Mouse (Mus musculus) myocyte (in vitro differentiated cells): ENCODE results near the gene Ptpn9. TPM values are rescaled to one million over a fixed set of nuclear protein-coding genes. Genes with fewer than 3 reads are reported as not detected.
"Not testable (repeated sequence)": the region's sequence is repeated elsewhere in the genome, so short reads cannot be mapped to it uniquely, and the experiment has no call there.

Experiments used
- H3K27me3 ChIP-seq: one replicate; pipeline ENCODE4 v1.6.1; 2011; ENCODE audit not compliant: control insufficient read depth, insufficient read depth, insufficient read length
- H3K36me3 ChIP-seq: one replicate; pipeline ENCODE4 v1.6.1; 2011; ENCODE audit not compliant: control insufficient read depth, insufficient read depth
- H3K4me2 ChIP-seq: one replicate; pipeline ENCODE4 v1.6.1; 2011; ENCODE audit warnings: low read depth, control low read depth
- H3K4me3 ChIP-seq: one replicate; pipeline ENCODE4 v1.5.1; 2011; ENCODE audit warnings: mild to moderate bottlenecking, control low read depth, moderate library complexity
- H3K79me2 ChIP-seq: one replicate; pipeline ENCODE4 v1.6.1; 2011; ENCODE audit not compliant: control insufficient read depth, insufficient read depth
- H3ac ChIP-seq: one replicate; pipeline ENCODE4 v1.6.1; 2011; ENCODE audit not compliant: control insufficient read depth, insufficient read length
- CEBPB ChIP-seq: IDR thresholded peaks from 2 replicates; pipeline ENCODE4 v1.6.1; 2011; ENCODE audit warnings: mild to moderate bottlenecking, moderate library complexity; ENCODE audit not compliant: poor library complexity, insufficient read depth, severe bottlenecking
- E2F4 ChIP-seq: IDR thresholded peaks from one replicate; pipeline ENCODE4 v1.6.1; 2011; ENCODE audit warnings: mild to moderate bottlenecking, control low read depth, moderate library complexity; ENCODE audit not compliant: insufficient read depth
- MAX ChIP-seq: IDR thresholded peaks from one replicate; pipeline ENCODE4 v1.6.1; 2011; ENCODE audit warnings: low read depth, mild to moderate bottlenecking, control low read depth
- MYOD1 ChIP-seq, 3 experiments: IDR thresholded peaks; one replicate each; pipeline ENCODE4 v1.6.1; 2011; ENCODE audit warnings: control low read depth in 2 of 3, low read depth in 2 of 3, mild to moderate bottlenecking in 2 of 3, moderate library complexity in 1 of 3; ENCODE audit not compliant: insufficient read length in 2 of 3, control insufficient read depth in 1 of 3
- MYOG ChIP-seq, 3 experiments: IDR thresholded peaks; one replicate each; pipeline ENCODE4 v1.6.1; 2011; ENCODE audit warnings: control low read depth in 2 of 3, low read depth in 2 of 3, mild to moderate bottlenecking in 2 of 3; ENCODE audit not compliant: insufficient read length in 2 of 3, control insufficient read depth in 1 of 3, insufficient read depth in 1 of 3
- POLR2A ChIP-seq: IDR thresholded peaks from one replicate; pipeline ENCODE4 v1.6.1; 2011; ENCODE audit warnings: low read depth, mild to moderate bottlenecking, control low read depth, moderate library complexity; ENCODE audit not compliant: insufficient read length
- POLR2AphosphoS2 ChIP-seq: IDR thresholded peaks from one replicate; pipeline ENCODE4 v1.6.1; 2011; ENCODE audit warnings: low read depth, control low read depth; ENCODE audit not compliant: insufficient read length
- REST ChIP-seq: IDR thresholded peaks from one replicate; pipeline ENCODE4 v1.6.1; 2011; ENCODE audit warnings: mild to moderate bottlenecking, control low read depth, moderate library complexity; ENCODE audit not compliant: insufficient read depth, insufficient read length
- SRF ChIP-seq: IDR thresholded peaks from one replicate; pipeline ENCODE4 v1.6.1; 2011; ENCODE audit warnings: low read depth; ENCODE audit not compliant: control insufficient read depth, insufficient read length
- TCF12 ChIP-seq: IDR thresholded peaks from one replicate; pipeline ENCODE4 v1.6.1; 2011; ENCODE audit warnings: mild to moderate bottlenecking, control low read depth; ENCODE audit not compliant: poor library complexity, insufficient read depth, severe bottlenecking
- TCF3 ChIP-seq: IDR thresholded peaks from one replicate; pipeline ENCODE4 v1.6.1; 2011; ENCODE audit warnings: low read depth, control low read depth; ENCODE audit not compliant: insufficient read length
- USF1 ChIP-seq: IDR thresholded peaks from one replicate; pipeline ENCODE4 v1.6.1; 2011; ENCODE audit warnings: low read depth, mild to moderate bottlenecking, control low read depth, moderate library complexity
- polyA plus RNA-seq: library from polyadenylated mRNA; unstranded; fragments of >200 nt; fragmentation: generic; extraction: Trizol; gene quantifications from one replicate; pipeline ENCODE4 v1.2.1, GENCODE M21; 2012; ENCODE audit warnings: missing spikeins

Ptpn9 gene
- 16.1 TPM for polyA plus RNA-seq

DNA sequence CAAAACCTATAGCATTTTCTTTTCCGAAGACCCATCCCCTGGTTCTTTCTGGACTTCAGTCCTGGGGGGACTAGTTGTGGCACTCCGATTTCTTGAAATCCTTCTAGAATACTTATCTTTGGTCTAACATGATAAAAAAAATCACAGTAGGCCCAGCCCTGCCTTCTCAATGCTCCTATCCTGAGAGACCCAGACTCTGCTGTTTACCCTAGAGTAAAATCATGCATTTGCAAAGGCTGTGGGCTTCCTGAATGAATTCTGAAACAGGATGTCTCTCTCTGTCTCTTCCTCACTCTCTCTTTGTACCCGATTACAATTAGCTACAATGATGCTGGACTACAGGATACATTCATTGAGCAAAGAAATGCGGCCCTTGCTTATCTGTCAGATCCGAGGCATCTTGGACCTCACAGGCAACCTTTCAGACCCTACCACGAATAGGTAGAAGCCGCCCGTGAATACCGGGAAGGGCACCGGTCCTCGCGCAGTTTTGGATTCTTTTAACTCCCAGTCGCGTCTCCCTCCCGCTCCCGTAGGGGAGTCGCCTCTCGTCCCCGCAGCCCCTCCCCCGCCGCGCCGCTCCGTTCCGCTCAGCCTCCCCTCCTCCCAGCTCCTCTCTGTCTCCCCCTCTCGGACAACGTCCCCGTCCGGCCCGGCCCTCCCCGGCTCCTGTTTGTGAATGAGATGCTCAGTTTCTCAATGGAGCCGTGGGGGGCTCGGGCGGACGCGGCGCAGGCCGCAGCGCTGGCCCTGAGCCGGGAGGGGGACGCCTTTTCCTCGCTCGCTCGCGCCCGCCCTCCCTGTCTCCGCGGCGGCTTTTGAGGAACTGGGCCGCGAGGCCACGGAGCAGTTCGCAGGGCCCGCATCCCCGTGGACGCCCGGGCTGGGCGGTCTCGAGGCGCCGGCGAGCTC lies at the start of gene Ptpn9:
Gene Ptpn9 (plus strand): TSS at position 638 of the 912 bp plus-strand sequence.
- H3K79me2 ChIP-seq, result peaks cover 36% of the 10 kb centered on the region
- H3K4me3 ChIP-seq, result peak within 1 kb of the TSS; percentile 60
- H3ac ChIP-seq, result peak within 1 kb of the TSS; percentile 97
- no peaks in the 10 kb centered on the region for H3K36me3 ChIP-seq
- H3K27me3 ChIP-seq, result no peaks in the 10 kb centered on the region
- TF ChIP-seq MYOG (IDR thresholded peaks at IDR 0.05; ENCODE audit: control insufficient read depth in 1 of 3, insufficient read depth in 1 of 3, insufficient read length in 2 of 3, low read depth in 2 of 3) (peak in 1 of 3 experiments; percentile 10), USF1 (no peak), POLR2A (peak; percentile 58)
- peak within 1 kb of the TSS; percentile 85 for H3K4me2 ChIP-seq

DNA sequence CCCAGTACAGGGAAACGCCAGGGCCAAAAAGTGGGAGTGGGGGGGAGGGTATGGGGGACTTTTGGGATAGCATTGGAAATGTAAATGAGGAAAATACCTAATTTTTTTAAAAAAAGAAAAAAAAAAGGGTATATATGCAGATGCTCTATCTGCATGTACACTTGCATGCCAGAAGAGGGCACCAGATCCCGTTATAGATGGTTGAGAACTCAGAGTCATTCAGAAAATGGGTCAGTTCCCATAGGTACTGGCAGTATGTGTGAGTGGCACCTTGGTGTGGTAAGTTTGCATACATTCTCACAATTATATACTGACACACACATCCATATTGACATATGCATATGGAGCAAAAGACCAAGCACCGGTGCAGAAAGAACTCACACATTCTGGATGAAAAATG lies 47.2 kb upstream of the Ptpn9 start:
- not testable (repeated sequence) for H3K36me3 ChIP-seq, H3K27me3 ChIP-seq, H3ac ChIP-seq, H3K4me3 ChIP-seq, H3K79me2 ChIP-seq, H3K4me2 ChIP-seq

- H3K27me3 ChIP-seq, H3K4me3 ChIP-seq, H3K4me2 ChIP-seq: not testable (repeated sequence)
Measured at GRCm38 (mm10) chr9:56948699-56949098, 46.0 kb upstream of the Ptpn9 start.

GRCm38 (mm10) chr9:56949767-56950166 lies 45.0 kb upstream of the Ptpn9 start:
- H3K4me3 ChIP-seq, result peak overlapping the region; percentile 60
- no peaks in the 10 kb centered on the region for H3K36me3 ChIP-seq
- H3K27me3 ChIP-seq, result no peaks in the 10 kb centered on the region
- peak overlapping the region; percentile 54 for H3ac ChIP-seq
- TF ChIP-seq TCF12 (no peak), MYOG (IDR thresholded peaks at IDR 0.05; ENCODE audit: control insufficient read depth in 1 of 3, insufficient read depth in 1 of 3, insufficient read length in 2 of 3, low read depth in 2 of 3) (no peak), REST (no peak), SRF (no peak), CEBPB (no peak), MYOD1 (IDR thresholded peaks at IDR 0.05; ENCODE audit: control insufficient read depth in 1 of 3, insufficient read length in 2 of 3, low read depth in 2 of 3) (no peak), E2F4 (no peak), MAX (no peak), TCF3 (no peak), USF1 (no peak), POLR2AphosphoS2 (no peak), POLR2A (no peak)
- H3K79me2 ChIP-seq, result no peaks in the 10 kb centered on the region
- peak overlapping the region; percentile 73 for H3K4me2 ChIP-seq

More at GRCm38 (mm10) chr9:56948699-56949098, 46.0 kb upstream of the Ptpn9 start:
- H3ac ChIP-seq, H3K79me2 ChIP-seq, H3K36me3 ChIP-seq: not testable (repeated sequence)

DNA sequence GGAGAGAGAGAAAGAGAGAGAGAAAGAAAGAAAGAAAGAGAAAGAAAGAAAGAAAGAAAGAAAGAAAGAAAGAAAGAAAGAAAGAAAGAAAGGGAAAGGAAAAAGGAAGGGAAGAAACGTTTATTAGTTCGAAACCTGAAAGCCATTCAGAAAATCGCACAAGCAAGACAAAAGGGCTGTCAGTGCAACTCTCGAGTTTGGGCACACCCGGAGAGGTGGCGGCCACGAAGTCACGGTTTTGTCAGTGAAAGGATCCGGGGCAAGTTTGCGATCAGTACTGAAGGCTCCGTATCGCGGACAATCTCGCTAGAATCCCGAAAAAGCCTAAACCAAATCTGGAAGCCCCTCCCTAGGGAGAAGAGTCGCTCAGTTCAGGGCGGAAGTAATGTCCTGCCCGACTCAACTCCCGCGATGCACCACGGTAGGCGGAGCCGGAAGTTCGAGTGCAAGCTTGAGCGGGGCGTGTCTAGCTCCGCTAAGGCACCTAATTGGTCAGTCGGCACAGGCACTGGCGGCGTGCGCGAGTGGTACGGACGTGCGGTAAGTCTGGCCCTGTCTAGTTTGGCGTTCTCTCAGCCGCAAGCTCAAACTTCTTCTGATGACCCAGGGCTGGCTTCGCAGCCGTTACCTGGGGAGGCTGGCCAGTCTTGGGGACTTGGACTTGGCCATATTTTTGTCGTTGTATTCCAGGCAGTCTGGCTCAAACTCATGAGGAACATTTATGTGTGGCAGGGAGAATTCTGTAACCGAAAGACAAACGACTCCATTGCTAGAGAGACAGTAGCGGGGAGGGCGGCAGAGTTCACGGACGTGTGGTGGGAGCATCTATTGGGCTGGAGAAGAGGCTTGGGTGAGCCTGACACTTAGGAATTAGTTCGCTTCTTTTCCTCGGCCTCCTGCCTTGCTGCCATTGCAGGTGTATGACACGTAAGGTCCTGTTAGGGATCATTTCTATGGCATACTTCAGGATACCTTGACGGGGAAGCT lies 44.0 kb upstream of the Ptpn9 start, which contains the start of gene Snupn:
Gene Snupn (plus strand): TSS at position 465 of the 987 bp plus-strand sequence.
- Histone ChIP-seq H3K4me2 (peak within 1 kb of the TSS; percentile 88), H3K4me3 (peak within 1 kb of the TSS; percentile 60), H3K27me3 (no peaks in the 10 kb centered on the region), H3ac (peak within 1 kb of the TSS; percentile 54), H3K36me3 (no peaks in the 10 kb centered on the region), H3K79me2 (no peaks in the 10 kb centered on the region)
- TF ChIP-seq SRF, result peak; percentile 86
- no peak for TF ChIP-seq TCF3
- TF ChIP-seq MYOD1 (IDR thresholded peaks at IDR 0.05; ENCODE audit: control insufficient read depth in 1 of 3, insufficient read length in 2 of 3, low read depth in 2 of 3), result no peak
- TF ChIP-seq POLR2A, result peak; percentile 97
- TF ChIP-seq POLR2AphosphoS2, result peak; percentile 99
